Mouse (Mus musculus) kidney, adult 2 months (tissue): ENCODE measurements around the gene Prrt1. TPM values are rescaled to one million over a fixed set of nuclear protein-coding genes. Genes with fewer than 3 reads are reported as not detected.
A peak's percentile ranks its signal among the peaks of the same experiment; 100 is the strongest.

Source experiments
- DNase-seq: peaks from one replicate; pipeline ENCODE4 v3.0.0; 2021
- H3K27ac ChIP-seq: fragments of 200-500 bp; 2 replicates; pipeline ENCODE4 v1.5.1; 2012; ENCODE audit warnings: low read depth, low read length, control low read depth, inconsistent platforms; ENCODE audit not compliant: insufficient read depth
- H3K27me3 ChIP-seq: fragments of 200-500 bp; replicated peaks from 2 replicates; pipeline ENCODE4 v1.6.1; 2012; ENCODE audit warnings: mild to moderate bottlenecking, moderate library complexity, low read length, inconsistent platforms; ENCODE audit not compliant: control insufficient read depth, insufficient read depth
- H3K36me3 ChIP-seq: fragments of 200-500 bp; 2 replicates; pipeline ENCODE4 v1.6.1; 2012; ENCODE audit warnings: mild to moderate bottlenecking, moderate library complexity, low read length, inconsistent platforms; ENCODE audit not compliant: control insufficient read depth, insufficient read depth
- H3K4me1 ChIP-seq: fragments of 200-500 bp; 2 replicates; pipeline ENCODE4 v1.6.1; 2011; ENCODE audit warnings: low read length; ENCODE audit not compliant: control insufficient read depth, insufficient read depth
- H3K4me3 ChIP-seq: fragments of 200-500 bp; 2 replicates; pipeline ENCODE4 v1.5.1; 2011; ENCODE audit warnings: mild to moderate bottlenecking, low read depth, low read length, control low read depth; ENCODE audit not compliant: insufficient read depth
- CTCF ChIP-seq: fragments of 200-500 bp; conservative IDR thresholded peaks from 2 replicates; pipeline ENCODE4 v1.5.1; 2011; ENCODE audit warnings: low read depth, mild to moderate bottlenecking, control low read depth, low read length, moderate library complexity, mixed read lengths; ENCODE audit not compliant: insufficient read depth, insufficient read length
- POLR2A ChIP-seq: fragments of 200-500 bp; IDR thresholded peaks from one replicate; pipeline ENCODE4 v1.6.1; 2011; ENCODE audit warnings: low read depth, low read length, control low read depth
- WGBS: fragments of 180-500 bp; shearing (Covaris S2); methylation state at CpG from one replicate; pipeline ENCODE4 v1.1.7; 2018; 5-methylcytosine and 5-hydroxymethylcytosine counted together
- polyA plus RNA-seq: library from polyadenylated mRNA; depleted of rRNA; stranded (reverse); fragments of >200 nt; gene quantifications from 2 replicates; pipeline ENCODE4 v1.2.3, GENCODE M21; 2012

The Prrt1 gene
- polyA plus RNA-seq, 1 experiment, result 2.7 TPM

GRCm38 (mm10) chr17:34672246-34672792 lies 43.0 kb downstream of the Prrt1 start:
- Histone ChIP-seq H3K4me3 (no peak overlapping the region), H3K36me3 (no peaks in the 10 kb centered on the region), H3K4me1 (peaks cover 5% of the 10 kb centered on the region; the same call in 1 of the 2 replicates), H3K27me3 (no peaks in the 10 kb centered on the region), H3K27ac (no peak overlapping the region)
- no peak for DNase-seq
- 44% methylated on average over 49 of the region's 49 CpGs for WGBS
- TF ChIP-seq CTCF (no peak), POLR2A (no peak)

- 91% methylated on average over 7 of the region's 7 CpGs for WGBS
- Histone ChIP-seq H3K27ac (no peak overlapping the region), H3K36me3 (no peaks in the 10 kb centered on the region), H3K27me3 (no peaks in the 10 kb centered on the region), H3K4me1 (peaks cover 5% of the 10 kb centered on the region; the same call in 1 of the 2 replicates), H3K4me3 (no peak overlapping the region)
- no peak for DNase-seq
- no peak for TF ChIP-seq POLR2A
- TF ChIP-seq CTCF, result no peak
These were observed 43.8 kb downstream of the Prrt1 start for GRCm38 (mm10) chr17:34673139-34673538.

- TF ChIP-seq CTCF, result no peak
- no peak for TF ChIP-seq POLR2A
- Histone ChIP-seq H3K27ac (no peak overlapping the region), H3K27me3 (no peaks in the 10 kb centered on the region), H3K4me3 (no peak overlapping the region), H3K4me1 (peaks cover 5% of the 10 kb centered on the region; the same call in 1 of the 2 replicates), H3K36me3 (no peaks in the 10 kb centered on the region)
- 66% methylated on average over 11 of the region's 11 CpGs for WGBS
- DNase-seq, result no peak
These were observed 45.3 kb downstream of the Prrt1 start for GRCm38 (mm10) chr17:34674524-34675204.

- Histone ChIP-seq H3K27ac (no peak overlapping the region), H3K4me1 (peaks cover 5% of the 10 kb centered on the region; the same call in 1 of the 2 replicates), H3K36me3 (no peaks in the 10 kb centered on the region), H3K27me3 (no peaks in the 10 kb centered on the region), H3K4me3 (no peak overlapping the region)
- TF ChIP-seq CTCF (no peak), POLR2A (no peak)
- no peak for DNase-seq
- 63% methylated on average over 13 of the region's 13 CpGs for WGBS
These were observed 46.1 kb downstream of the Prrt1 start for GRCm38 (mm10) chr17:34675205-34676092.

GRCm38 (mm10) chr17:34676093-34676460 lies 46.7 kb downstream of the Prrt1 start:
- peak; percentile 88 for DNase-seq
- Histone ChIP-seq H3K4me1 (peaks cover 5% of the 10 kb centered on the region; the same call in 1 of the 2 replicates), H3K36me3 (no peaks in the 10 kb centered on the region), H3K4me3 (no peak overlapping the region), H3K27ac (no peak overlapping the region), H3K27me3 (no peaks in the 10 kb centered on the region)
- TF ChIP-seq POLR2A, result no peak
- no peak for TF ChIP-seq CTCF
- 58% methylated on average over 6 of the region's 6 CpGs for WGBS

- H3K4me3 ChIP-seq, result no peak overlapping the region
- no peak for TF ChIP-seq POLR2A
- TF ChIP-seq CTCF, result no peak
- H3K27ac ChIP-seq, result no peak overlapping the region
- DNase-seq, result no peak
- WGBS, result 81% methylated on average over 12 of the region's 12 CpGs
- H3K27me3 ChIP-seq, result no peaks in the 10 kb centered on the region
- H3K4me1 ChIP-seq, result peaks cover 5% of the 10 kb centered on the region; the same call in 1 of the 2 replicates
- no peaks in the 10 kb centered on the region for H3K36me3 ChIP-seq
These were observed 47.3 kb downstream of the Prrt1 start for GRCm38 (mm10) chr17:34676671-34677070.
